Mouse (Mus musculus) liver, embryonic 13.5 days (tissue): ENCODE data around the gene Slc4a8. TPM values are rescaled to one million over a fixed set of nuclear protein-coding genes. Genes with fewer than 3 reads are reported as not detected.

Experiments
- ATAC-seq: fragments of 200-750 bp; cut with Nextera tagmentation; 2 replicates; pipeline ENCODE4 v1.8.0; 2017; ENCODE audit warnings: low read depth, mild to moderate bottlenecking, moderate number of reproducible peaks, moderate library complexity
- DNase-seq: peaks from one replicate; pipeline ENCODE4 v3.0.0; 2022
- H3K27ac ChIP-seq: fragments of 300-500 bp; sonication (generic); 2 replicates; pipeline ENCODE4 v1.5.1; 2015; ENCODE audit warnings: moderate library complexity, mild to moderate bottlenecking, inconsistent platforms
- H3K27me3 ChIP-seq: fragments of 300-500 bp; sonication (generic); 2 replicates; pipeline ENCODE4 v1.6.1; 2015; ENCODE audit warnings: mild to moderate bottlenecking, inconsistent platforms
- H3K36me3 ChIP-seq: fragments of 300-500 bp; sonication (generic); 2 replicates; pipeline ENCODE4 v1.6.1; 2015; ENCODE audit warnings: mild to moderate bottlenecking, inconsistent platforms
- H3K4me1 ChIP-seq: fragments of 300-500 bp; sonication (generic); replicated peaks from 2 replicates; pipeline ENCODE4 v1.6.1; 2015; ENCODE audit warnings: inconsistent platforms
- H3K4me2 ChIP-seq: fragments of 300-500 bp; sonication (generic); 2 replicates; pipeline ENCODE4 v1.6.1; 2015; ENCODE audit warnings: inconsistent platforms, mild to moderate bottlenecking, moderate library complexity
- H3K4me3 ChIP-seq: fragments of 300-500 bp; sonication (generic); replicated peaks from 2 replicates; pipeline ENCODE4 v1.5.1; 2015; ENCODE audit warnings: mild to moderate bottlenecking, inconsistent platforms
- H3K9ac ChIP-seq: fragments of 300-500 bp; sonication (generic); 2 replicates; pipeline ENCODE4 v1.6.1; 2015; ENCODE audit warnings: mild to moderate bottlenecking, inconsistent platforms
- H3K9me3 ChIP-seq: fragments of 300-500 bp; sonication (generic); replicated peaks from 2 replicates; pipeline ENCODE4 v1.6.1; 2016; ENCODE audit warnings: inconsistent platforms
- WGBS: fragments of 180-500 bp; shearing (Covaris S2); methylation state at CpG from one replicate; pipeline ENCODE4 v1.1.7; 2015; ENCODE audit not compliant: insufficient replicate concordance; 5-methylcytosine and 5-hydroxymethylcytosine counted together
- polyA plus RNA-seq: library from polyadenylated mRNA; unstranded; fragments of >200 nt; fragmentation: Nextera tagmentation; extraction: Ambion mirVana; gene quantifications from 2 replicates; pipeline ENCODE4 v1.2.1, GENCODE M21; 2015

Gene Slc4a8
- polyA plus RNA-seq, 1 experiment from 2014 or later, result 0.51 TPM

GRCm38 (mm10) chr15:100832784-100833183 is 71.2 kb downstream of the Slc4a8 start:
- Histone ChIP-seq H3K9ac (no peak overlapping the region), H3K4me1 (no peaks in the 10 kb centered on the region), H3K4me2 (no peak overlapping the region), H3K27me3 (peaks cover 4% of the 10 kb centered on the region), H3K9me3 (no peaks in the 10 kb centered on the region), H3K4me3 (no peak overlapping the region), H3K27ac (no peak overlapping the region), H3K36me3 (no peaks in the 10 kb centered on the region)
- 37% methylated on average over 7 of the region's 7 CpGs for WGBS
- ATAC-seq (no peak), DNase-seq (no peak)

- DNase-seq (no peak), ATAC-seq (no peak)
- no peaks in the 10 kb centered on the region for H3K36me3 ChIP-seq
- H3K4me2 ChIP-seq, result no peak overlapping the region
- H3K9ac ChIP-seq, result no peak overlapping the region
- 63% methylated on average over 8 of the region's 8 CpGs for WGBS
- no peaks in the 10 kb centered on the region for H3K9me3 ChIP-seq
- no peak overlapping the region for H3K27ac ChIP-seq
- H3K27me3 ChIP-seq, result peaks cover 4% of the 10 kb centered on the region
- H3K4me3 ChIP-seq, result no peak overlapping the region
- no peaks in the 10 kb centered on the region for H3K4me1 ChIP-seq
Observed at GRCm38 (mm10) chr15:100836729-100837128, 75.2 kb downstream of the Slc4a8 start.

GRCm38 (mm10) chr15:100838607-100839207 is 77.2 kb downstream of the Slc4a8 start:
- DNase-seq (no peak), ATAC-seq (no peak)
- H3K4me2 ChIP-seq, result no peak overlapping the region
- H3K9me3 ChIP-seq, result no peaks in the 10 kb centered on the region
- H3K27ac ChIP-seq, result no peak overlapping the region
- H3K9ac ChIP-seq, result no peak overlapping the region
- no peaks in the 10 kb centered on the region for H3K27me3 ChIP-seq
- WGBS, result 38% methylated on average over 12 of the region's 12 CpGs
- H3K4me3 ChIP-seq, result no peak overlapping the region
- H3K4me1 ChIP-seq, result no peaks in the 10 kb centered on the region
- H3K36me3 ChIP-seq, result no peaks in the 10 kb centered on the region

GRCm38 (mm10) chr15:100844336-100844735 is 82.8 kb downstream of the Slc4a8 start:
- Histone ChIP-seq H3K4me3 (no peak overlapping the region), H3K9ac (no peak overlapping the region), H3K9me3 (0 out of 2 replicates have a peak, but pooled peaks cover 4% of the 10 kb centered on the region), H3K27me3 (no peaks in the 10 kb centered on the region), H3K4me2 (no peak overlapping the region), H3K27ac (no peak overlapping the region), H3K36me3 (no peaks in the 10 kb centered on the region), H3K4me1 (peaks cover 7% of the 10 kb centered on the region; the same call in 1 of the 2 replicates)
- no peak for DNase-seq
- no peak for ATAC-seq
- 64% methylated on average over 7 of the region's 7 CpGs for WGBS

- 0 out of 2 replicates have a peak, but pooled peaks cover 4% of the 10 kb centered on the region for H3K9me3 ChIP-seq
- DNase-seq (no peak), ATAC-seq (peak; percentile 36)
- H3K9ac ChIP-seq, result no peak overlapping the region
- 28% methylated on average over 26 of the region's 26 CpGs for WGBS
- no peaks in the 10 kb centered on the region for H3K36me3 ChIP-seq
- peaks cover 7% of the 10 kb centered on the region; the same call in 1 of the 2 replicates for H3K4me1 ChIP-seq
- H3K4me2 ChIP-seq, result no peak overlapping the region
- H3K4me3 ChIP-seq, result no peak overlapping the region
- no peaks in the 10 kb centered on the region for H3K27me3 ChIP-seq
- no peak overlapping the region for H3K27ac ChIP-seq
Observed at GRCm38 (mm10) chr15:100845049-100845879, 83.7 kb downstream of the Slc4a8 start.

- WGBS, result 78% methylated on average over 6 of the region's 6 CpGs
- no peak overlapping the region for H3K4me3 ChIP-seq
- no peaks in the 10 kb centered on the region for H3K27me3 ChIP-seq
- DNase-seq (no peak), ATAC-seq (no peak)
- peaks cover 7% of the 10 kb centered on the region; the same call in 1 of the 2 replicates for H3K4me1 ChIP-seq
- H3K4me2 ChIP-seq, result no peak overlapping the region
- H3K27ac ChIP-seq, result no peak overlapping the region
- H3K9ac ChIP-seq, result no peak overlapping the region
- H3K36me3 ChIP-seq, result no peaks in the 10 kb centered on the region
- H3K9me3 ChIP-seq, result 0 out of 2 replicates have a peak, but pooled peaks cover 4% of the 10 kb centered on the region
Observed at GRCm38 (mm10) chr15:100847193-100847592, 85.6 kb downstream of the Slc4a8 start.

- no peak overlapping the region for H3K4me2 ChIP-seq
- no peak overlapping the region for H3K27ac ChIP-seq
- DNase-seq, result no peak
- peaks cover 4% of the 10 kb centered on the region; the same call in 1 of the 2 replicates for H3K27me3 ChIP-seq
- 14% methylated on average over 3 of the region's 3 CpGs for WGBS
- H3K4me3 ChIP-seq, result no peak overlapping the region
- H3K9ac ChIP-seq, result no peak overlapping the region
- no peaks in the 10 kb centered on the region for H3K4me1 ChIP-seq
- H3K36me3 ChIP-seq, result no peaks in the 10 kb centered on the region
- no peak for ATAC-seq
- H3K9me3 ChIP-seq, result no peaks in the 10 kb centered on the region
Observed at GRCm38 (mm10) chr15:100857586-100857985, 96.0 kb downstream of the Slc4a8 start.

- no peak overlapping the region for H3K9ac ChIP-seq
- DNase-seq, result no peak
- H3K4me2 ChIP-seq, result no peak overlapping the region
- no peaks in the 10 kb centered on the region for H3K4me1 ChIP-seq
- ATAC-seq, result no peak
- H3K9me3 ChIP-seq, result no peaks in the 10 kb centered on the region
- no peaks in the 10 kb centered on the region for H3K36me3 ChIP-seq
- H3K27ac ChIP-seq, result no peak overlapping the region
- H3K27me3 ChIP-seq, result peaks cover 4% of the 10 kb centered on the region; the same call in 1 of the 2 replicates
- WGBS, result 26% methylated on average over 5 of the region's 5 CpGs
- no peak overlapping the region for H3K4me3 ChIP-seq
Observed at GRCm38 (mm10) chr15:100860856-100861255, 99.3 kb downstream of the Slc4a8 start.

- Histone ChIP-seq H3K9me3 (no peaks in the 10 kb centered on the region), H3K4me2 (no peak overlapping the region), H3K27me3 (peaks cover 29% of the 10 kb centered on the region), H3K27ac (no peak overlapping the region), H3K36me3 (no peaks in the 10 kb centered on the region), H3K4me1 (peaks cover 4% of the 10 kb centered on the region), H3K4me3 (no peak overlapping the region), H3K9ac (no peak overlapping the region)
- 35% methylated on average over 3 of the region's 3 CpGs for WGBS
- no peak for DNase-seq
- ATAC-seq, result no peak
Observed at GRCm38 (mm10) chr15:100865556-100865955, 104.0 kb downstream of the Slc4a8 start.

- Histone ChIP-seq H3K9me3 (no peaks in the 10 kb centered on the region), H3K27me3 (peaks cover 65% of the 10 kb centered on the region), H3K4me1 (peaks cover 7% of the 10 kb centered on the region), H3K27ac (no peak within 1 kb of the TSS), H3K4me2 (peak within 1 kb of the TSS; percentile 63), H3K36me3 (no peaks in the 10 kb centered on the region), H3K9ac (no peak within 1 kb of the TSS), H3K4me3 (peak within 1 kb of the TSS; percentile 53)
- 61% methylated on average over 7 of the region's 7 CpGs for WGBS
- DNase-seq (no peak), ATAC-seq (no peak)
Observed at GRCm38 (mm10) chr15:100869558-100869957, 108.0 kb downstream of the Slc4a8 start, which contains the start of gene Scn8a. Scn8a (plus strand) TSS chr15:100869858.

- Histone ChIP-seq H3K27me3 (peaks cover 71% of the 10 kb centered on the region), H3K4me3 (peak overlapping the region; percentile 53), H3K9ac (no peak overlapping the region), H3K4me2 (peak overlapping the region; percentile 63), H3K36me3 (no peaks in the 10 kb centered on the region), H3K9me3 (no peaks in the 10 kb centered on the region), H3K4me1 (peaks cover 7% of the 10 kb centered on the region), H3K27ac (no peak overlapping the region)
- DNase-seq, result no peak
- WGBS, result 5% methylated on average over 50 of the region's 66 CpGs
- no peak for ATAC-seq
Observed at GRCm38 (mm10) chr15:100870001-100870774, 108.6 kb downstream of the Slc4a8 start.
